Mouse (Mus musculus) liver, adult 2 months (tissue): ENCODE measurements around the gene Kif15.

Source experiments
- CTCF ChIP-seq: fragments of 200-500 bp; IDR thresholded peaks from 2 replicates; pipeline ENCODE4 v1.5.1; 2011; ENCODE audit warnings: low read depth, low read length, control low read depth
- POLR2A ChIP-seq: fragments of 200-500 bp; IDR thresholded peaks from 2 replicates; pipeline ENCODE4 v1.6.1; 2011; ENCODE audit warnings: low read length, control low read depth; ENCODE audit not compliant: insufficient read depth; ENCODE audit errors: extremely low read depth

DNA sequence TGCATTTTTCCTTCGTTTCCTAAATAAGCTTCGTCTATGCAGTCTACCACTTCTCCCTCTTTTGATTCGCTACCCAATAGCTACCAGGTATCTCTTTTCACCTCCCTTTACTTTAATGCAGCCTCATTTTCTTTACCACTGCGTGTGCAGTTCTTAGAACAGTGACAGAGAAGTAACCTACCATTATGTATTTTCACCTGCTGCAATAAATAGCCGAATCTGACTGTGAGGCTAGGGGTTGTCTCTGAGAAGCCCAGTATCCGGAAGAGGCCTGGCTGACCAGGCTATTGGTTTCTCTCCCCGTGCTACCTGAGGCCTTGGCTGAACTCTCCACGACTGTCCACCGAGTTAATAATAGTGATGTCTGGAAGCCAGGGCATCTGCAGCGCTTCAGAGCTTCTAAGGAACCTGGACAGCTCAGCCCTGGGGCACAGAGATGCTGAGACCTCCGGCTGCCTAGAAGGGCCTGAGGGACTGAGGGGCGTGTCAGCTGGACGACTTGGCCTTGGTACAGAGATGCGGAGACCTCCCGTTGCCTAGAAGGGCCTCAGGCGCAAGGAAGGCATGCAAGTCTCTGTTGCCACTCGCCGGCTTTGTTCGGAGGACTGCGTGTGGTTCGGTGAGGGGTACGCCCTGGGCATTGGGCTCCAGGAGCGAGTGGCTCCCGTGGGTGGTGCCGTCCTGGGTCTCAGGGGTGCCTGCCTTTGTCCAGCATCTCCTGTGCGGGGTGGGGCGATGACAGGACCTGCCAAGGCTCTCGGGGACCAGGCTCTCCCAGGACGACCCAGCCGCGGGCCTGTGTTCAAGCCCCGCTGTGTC, 47.9 kb upstream of the Kif15 start:
- TF ChIP-seq CTCF (no peak), POLR2A (no peak)
